Mouse (Mus musculus): Measurements from ENCODE around the gene Arnt2.

GRCm38 (mm10) chr7:84256245-84256644 lies 153.7 kb downstream of the Arnt2 start:
- TF ChIP-seq CTCF (IDR thresholded peaks at IDR 0.05; ENCODE audit: insufficient read depth, low read depth, low read length), result no peak
- TF ChIP-seq POLR2A (IDR thresholded peaks at IDR 0.05; ENCODE audit: insufficient read depth, low read depth, low read length), result no peak

Measured in olfactory bulb, adult 2 months (tissue).